Mouse (Mus musculus): Measurements from ENCODE around the gene Slc35a2.

DNA sequence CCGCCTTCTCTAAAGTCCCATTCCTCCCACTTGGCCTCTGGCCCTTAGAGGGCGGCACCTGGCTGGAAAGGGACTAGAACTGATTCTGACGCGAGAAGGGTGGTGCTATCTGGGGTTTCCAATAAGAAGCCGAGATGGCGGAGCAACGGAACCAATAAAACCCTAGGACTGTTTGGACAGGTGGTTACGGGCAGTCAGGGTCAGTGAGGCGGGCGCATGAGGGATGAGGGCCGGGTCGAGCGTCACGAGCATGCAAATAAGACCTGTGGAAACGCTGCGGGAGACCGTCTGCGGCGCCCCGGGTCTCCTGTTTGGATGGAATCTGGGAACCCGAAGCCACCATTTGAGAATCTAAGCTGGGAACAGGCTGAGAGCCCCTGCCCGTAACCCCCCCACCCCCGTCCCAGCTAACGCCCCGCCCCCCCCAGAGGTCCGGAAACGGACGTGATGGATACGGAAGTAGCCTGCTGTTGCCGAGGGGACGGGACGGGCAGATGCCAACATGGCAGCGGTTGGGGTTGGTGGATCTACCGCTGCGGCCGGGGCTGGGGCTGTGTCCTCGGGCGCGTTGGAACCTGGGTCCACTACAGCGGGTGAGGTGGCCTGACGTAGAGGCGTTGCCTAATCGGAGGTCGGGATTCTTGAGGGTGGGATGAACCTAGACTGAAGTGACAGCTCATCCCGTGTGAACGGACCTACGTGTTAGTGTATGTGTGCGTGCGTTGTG, at the start of gene Slc35a2:
- TF ChIP-seq USF1 (IDR thresholded peaks at IDR 0.05; ENCODE audit: low read depth) (no peak), CTCF (IDR thresholded peaks at IDR 0.05; ENCODE audit: control insufficient read depth, insufficient read depth, insufficient read length) (no peak)
